Mouse (Mus musculus) liver, embryonic 11.5 days (tissue): ENCODE measurements around the gene Dclk1. TPM values are rescaled to one million over a fixed set of nuclear protein-coding genes. Genes with fewer than 3 reads are reported as not detected.

ENCODE experiments used
- ATAC-seq: fragments of 200-750 bp; cut with Nextera tagmentation; replicated peaks from 2 replicates; pipeline ENCODE4 v1.8.0; 2017; ENCODE audit warnings: moderate number of reproducible peaks, mild to moderate bottlenecking, moderate TSS enrichment, moderate library complexity; ENCODE audit not compliant: low FRiP score
- DNase-seq: peaks from one replicate; pipeline ENCODE4 v3.0.0-alpha.2; 2017; ENCODE audit warnings: low spot score
- H3K27ac ChIP-seq: fragments of 300-500 bp; sonication (generic); 2 replicates; pipeline ENCODE4 v1.5.1; 2014; ENCODE audit warnings: mild to moderate bottlenecking, low read depth, low read length, control low read depth
- H3K27me3 ChIP-seq: fragments of 300-500 bp; sonication (generic); replicated peaks from 2 replicates; pipeline ENCODE4 v1.6.1; 2014; ENCODE audit warnings: low read length, mixed read lengths; ENCODE audit not compliant: control insufficient read depth, insufficient read depth
- H3K36me3 ChIP-seq: fragments of 300-500 bp; sonication (generic); 2 replicates; pipeline ENCODE4 v1.6.1; 2014; ENCODE audit warnings: mild to moderate bottlenecking, low read length, moderate library complexity, mixed read lengths; ENCODE audit not compliant: control insufficient read depth, insufficient read depth
- H3K4me1 ChIP-seq: fragments of 300-500 bp; sonication (generic); replicated peaks from 2 replicates; pipeline ENCODE4 v1.6.1; 2014; ENCODE audit warnings: low read length, mixed read lengths; ENCODE audit not compliant: control insufficient read depth, insufficient read depth
- H3K4me2 ChIP-seq: fragments of 300-500 bp; sonication (generic); 2 replicates; pipeline ENCODE4 v1.6.1; 2014; ENCODE audit warnings: mild to moderate bottlenecking, control low read depth, moderate library complexity
- H3K4me3 ChIP-seq: fragments of 300-500 bp; sonication (generic); 2 replicates; pipeline ENCODE4 v1.5.1; 2014; ENCODE audit warnings: low read depth, low read length, control low read depth
- H3K9ac ChIP-seq: fragments of 300-500 bp; sonication (generic); 2 replicates; pipeline ENCODE4 v1.6.1; 2014; ENCODE audit warnings: low read depth, low read length, control low read depth
- H3K9me3 ChIP-seq: fragments of 300-500 bp; sonication (generic); 2 replicates; pipeline ENCODE4 v1.6.1; 2016; ENCODE audit warnings: low read length, inconsistent platforms, mixed read lengths; ENCODE audit not compliant: control insufficient read depth
- WGBS: fragments of 180-500 bp; shearing (Covaris S2); extraction: QIAGEN DNeasy Blood & Tissue Kit; methylation state at CpG from one replicate; pipeline ENCODE4 v1.1.7; 2014; 5-methylcytosine and 5-hydroxymethylcytosine counted together
- polyA plus RNA-seq: library from polyadenylated mRNA; unstranded; fragments of >200 nt; fragmentation: Nextera tagmentation; extraction: Ambion mirVana; gene quantifications from 2 replicates; pipeline ENCODE4 v1.2.1, GENCODE M21; 2014

Gene Dclk1
- polyA plus RNA-seq, 1 experiment from 2014 or later, result 3.3 TPM

GRCm38 (mm10) chr3:55572297-55572681, 330.1 kb downstream of the Dclk1 start:
- H3K4me1 ChIP-seq, result no peaks in the 10 kb centered on the region
- H3K27ac ChIP-seq, result no peak overlapping the region
- no peak overlapping the region for H3K4me2 ChIP-seq
- no peak overlapping the region for H3K4me3 ChIP-seq
- H3K36me3 ChIP-seq, result no peaks in the 10 kb centered on the region
- DNase-seq, result no peak
- no peak for ATAC-seq
- WGBS, result 82% methylated on average over 4 of the region's 4 CpGs
- no peaks in the 10 kb centered on the region for H3K9me3 ChIP-seq
- no peaks in the 10 kb centered on the region for H3K27me3 ChIP-seq
- no peak overlapping the region for H3K9ac ChIP-seq

DNA sequence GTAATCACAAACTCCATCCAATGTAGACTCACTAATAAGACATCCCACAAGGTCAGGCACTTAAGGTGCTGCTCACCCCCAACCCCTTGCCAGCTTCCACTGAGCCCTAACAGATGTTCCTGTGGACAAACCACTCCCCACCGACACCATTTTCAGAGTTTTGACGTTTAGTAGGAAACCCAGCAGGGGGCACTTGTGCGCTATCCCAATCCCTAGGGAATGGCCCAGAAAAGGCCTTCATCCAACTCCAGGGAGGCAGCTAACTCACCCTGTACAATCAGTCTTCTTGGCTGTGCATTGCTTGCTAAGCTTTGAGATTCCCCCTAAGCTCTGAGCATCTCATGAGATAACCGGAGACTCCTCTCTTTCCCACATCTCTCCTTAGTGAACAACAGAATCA, 331.8 kb downstream of the Dclk1 start:
- Histone ChIP-seq H3K4me1 (no peaks in the 10 kb centered on the region), H3K9me3 (no peaks in the 10 kb centered on the region), H3K36me3 (no peaks in the 10 kb centered on the region), H3K9ac (no peak overlapping the region), H3K27ac (no peak overlapping the region), H3K27me3 (no peaks in the 10 kb centered on the region), H3K4me2 (no peak overlapping the region), H3K4me3 (no peak overlapping the region)
- DNase-seq (no peak), ATAC-seq (no peak)
- 43% methylated on average over 4 of the region's 4 CpGs for WGBS

DNA sequence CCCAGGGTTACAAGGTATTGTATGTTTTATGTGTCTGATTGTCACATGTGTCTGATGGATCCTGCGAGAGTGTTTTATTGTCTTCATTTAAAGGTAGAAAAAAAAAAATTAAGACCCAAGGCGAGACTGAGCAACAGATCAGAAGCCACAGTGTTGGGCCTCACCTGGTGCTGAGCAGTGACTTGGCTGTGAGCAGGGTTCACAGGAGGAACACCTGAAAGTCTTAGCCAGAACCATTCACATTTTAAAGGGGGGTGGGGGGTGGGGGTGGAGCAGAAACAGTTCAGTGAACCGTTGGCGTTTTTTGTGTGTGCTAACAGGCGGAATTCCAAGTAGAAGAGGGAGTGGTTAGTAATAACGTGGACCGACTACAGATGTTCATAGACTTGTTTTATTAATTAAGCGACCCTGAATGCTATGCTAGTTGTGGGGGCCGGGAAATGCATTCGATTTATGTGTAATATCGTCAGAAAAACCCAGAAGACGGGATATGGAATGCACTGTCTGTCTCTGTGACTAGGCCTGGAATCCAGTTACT, 345.3 kb downstream of the Dclk1 start:
- no peaks in the 10 kb centered on the region for H3K4me1 ChIP-seq
- H3K9ac ChIP-seq, result no peak overlapping the region
- H3K27me3 ChIP-seq, result no peaks in the 10 kb centered on the region
- ATAC-seq (no peak), DNase-seq (no peak)
- H3K9me3 ChIP-seq, result no peaks in the 10 kb centered on the region
- no peak overlapping the region for H3K27ac ChIP-seq
- H3K4me3 ChIP-seq, result no peak overlapping the region
- no peak overlapping the region for H3K4me2 ChIP-seq
- no peaks in the 10 kb centered on the region for H3K36me3 ChIP-seq
- 63% methylated on average over 12 of the region's 12 CpGs for WGBS

DNA sequence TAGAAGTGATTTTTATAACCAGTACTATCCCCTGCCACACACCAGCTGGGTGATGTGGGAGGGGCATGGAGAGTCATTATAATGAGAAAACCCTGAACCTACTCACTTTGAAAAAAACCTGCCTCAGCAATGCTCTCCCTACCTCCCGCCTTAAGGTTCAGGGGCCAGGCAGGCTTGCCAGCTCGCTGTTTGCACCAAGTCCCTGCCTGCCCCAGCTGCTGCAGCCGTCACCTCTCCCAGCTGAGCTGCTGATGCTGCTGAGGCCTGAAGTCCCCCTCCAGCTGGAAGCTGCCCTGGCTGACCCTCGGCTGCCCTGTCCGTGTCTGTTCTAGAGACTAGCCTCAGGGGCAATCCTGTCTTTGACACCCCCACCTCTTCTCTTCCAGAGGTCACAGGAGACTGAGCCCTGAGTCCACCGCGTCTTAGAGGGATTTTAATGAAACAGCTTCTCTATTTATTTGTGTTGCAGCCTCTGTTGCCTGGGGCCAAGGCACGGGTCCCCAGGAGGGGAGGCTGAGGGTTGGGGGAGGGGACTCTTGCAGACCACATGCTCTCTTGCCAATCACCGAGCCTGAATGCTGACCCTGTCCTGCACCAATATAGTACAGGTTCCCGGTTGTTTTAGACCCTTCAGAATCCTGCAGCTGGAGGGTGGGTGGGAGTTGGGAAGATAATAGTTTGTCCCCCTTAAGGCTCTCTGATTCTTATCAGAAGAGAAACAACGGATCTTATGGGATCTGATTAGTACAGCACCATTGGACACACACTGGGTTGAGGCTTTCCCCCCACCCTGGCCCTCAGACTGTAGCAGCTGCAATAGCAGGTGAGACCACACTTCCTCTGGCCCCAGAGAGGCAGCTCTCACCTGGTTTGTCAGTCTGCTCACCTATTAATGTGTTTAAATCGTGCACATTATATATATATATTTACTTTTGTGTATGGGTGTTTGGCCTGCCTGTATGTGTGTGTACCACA, 346.1 kb downstream of the Dclk1 start:
- ATAC-seq, result no peak
- no peak overlapping the region for H3K9ac ChIP-seq
- H3K9me3 ChIP-seq, result no peaks in the 10 kb centered on the region
- no peaks in the 10 kb centered on the region for H3K36me3 ChIP-seq
- no peak overlapping the region for H3K4me3 ChIP-seq
- H3K27me3 ChIP-seq, result no peaks in the 10 kb centered on the region
- H3K4me2 ChIP-seq, result no peak overlapping the region
- WGBS, result 29% methylated on average over 12 of the region's 12 CpGs
- no peaks in the 10 kb centered on the region for H3K4me1 ChIP-seq
- no peak for DNase-seq
- no peak overlapping the region for H3K27ac ChIP-seq

Other genes with a start within 250 kb of the Dclk1 start
- gene Ccna1, start 186.9 kb upstream of the Dclk1 start, polyA plus RNA-seq, result 0.79 and 2.4 TPM in 2 replicates
- 27.9 and 30.9 TPM in 2 replicates for gene Spg20, start 130.3 kb upstream of the Dclk1 start, polyA plus RNA-seq
- gene Ccdc169, start 105.0 kb upstream of the Dclk1 start, polyA plus RNA-seq, result 0.08 TPM in 1 of 2 replicates, not detected in the other
- gene Sohlh2, start 60.3 kb upstream of the Dclk1 start, polyA plus RNA-seq, result not detected in 2 replicates
- not detected in 2 replicates for gene Gm21954, start 229.8 kb downstream of the Dclk1 start, polyA plus RNA-seq